Mouse (Mus musculus) hindbrain, embryonic 15.5 days (tissue): ENCODE data around the gene Ly6g6f. TPM values are rescaled to one million over a fixed set of nuclear protein-coding genes. Genes with fewer than 3 reads are reported as not detected.
A peak's percentile ranks its signal among the peaks of the same experiment; 100 is the strongest.

Source experiments
- ATAC-seq: fragments of 200-750 bp; cut with Nextera tagmentation; 2 replicates; pipeline ENCODE4 v1.8.0; 2017; ENCODE audit warnings: low read depth, moderate number of reproducible peaks, moderate TSS enrichment; ENCODE audit not compliant: low FRiP score
- H3K27ac ChIP-seq: fragments of 300-500 bp; sonication (generic); replicated peaks from 2 replicates; pipeline ENCODE4 v1.5.1; 2015; ENCODE audit warnings: mild to moderate bottlenecking, inconsistent platforms
- H3K27me3 ChIP-seq: fragments of 300-500 bp; sonication (generic); 2 replicates; pipeline ENCODE4 v1.6.1; 2015; ENCODE audit warnings: control low read depth, inconsistent platforms
- H3K36me3 ChIP-seq: fragments of 300-500 bp; sonication (generic); 2 replicates; pipeline ENCODE4 v1.6.1; 2015; ENCODE audit warnings: control low read depth, inconsistent platforms
- H3K4me1 ChIP-seq: fragments of 300-500 bp; sonication (generic); replicated peaks from 2 replicates; pipeline ENCODE4 v1.6.1; 2015; ENCODE audit warnings: control low read depth, inconsistent platforms
- H3K4me2 ChIP-seq: fragments of 300-500 bp; sonication (generic); 2 replicates; pipeline ENCODE4 v1.6.1; 2015; ENCODE audit warnings: moderate library complexity, mild to moderate bottlenecking, inconsistent platforms
- H3K4me3 ChIP-seq: fragments of 300-500 bp; sonication (generic); 2 replicates; pipeline ENCODE4 v1.5.1; 2015; ENCODE audit warnings: mild to moderate bottlenecking, inconsistent platforms
- H3K9ac ChIP-seq: fragments of 300-500 bp; sonication (generic); 2 replicates; pipeline ENCODE4 v1.6.1; 2015; ENCODE audit warnings: inconsistent platforms
- H3K9me3 ChIP-seq: fragments of 300-500 bp; sonication (generic); 2 replicates; pipeline ENCODE4 v1.6.1; 2016; ENCODE audit warnings: control low read depth, inconsistent platforms
- WGBS: fragments of 180-500 bp; shearing (Covaris S2); methylation state at CpG from one replicate; pipeline ENCODE4 v1.1.7; 2015; 5-methylcytosine and 5-hydroxymethylcytosine counted together
- polyA plus RNA-seq: library from polyadenylated mRNA; unstranded; fragments of >200 nt; fragmentation: Nextera tagmentation; extraction: Ambion mirVana; gene quantifications from 2 replicates; pipeline ENCODE4 v1.2.1, GENCODE M21; 2015

Gene Ly6g6f
- 0.24 TPM in 1 of 2 replicates, not detected in the other for polyA plus RNA-seq

DNA sequence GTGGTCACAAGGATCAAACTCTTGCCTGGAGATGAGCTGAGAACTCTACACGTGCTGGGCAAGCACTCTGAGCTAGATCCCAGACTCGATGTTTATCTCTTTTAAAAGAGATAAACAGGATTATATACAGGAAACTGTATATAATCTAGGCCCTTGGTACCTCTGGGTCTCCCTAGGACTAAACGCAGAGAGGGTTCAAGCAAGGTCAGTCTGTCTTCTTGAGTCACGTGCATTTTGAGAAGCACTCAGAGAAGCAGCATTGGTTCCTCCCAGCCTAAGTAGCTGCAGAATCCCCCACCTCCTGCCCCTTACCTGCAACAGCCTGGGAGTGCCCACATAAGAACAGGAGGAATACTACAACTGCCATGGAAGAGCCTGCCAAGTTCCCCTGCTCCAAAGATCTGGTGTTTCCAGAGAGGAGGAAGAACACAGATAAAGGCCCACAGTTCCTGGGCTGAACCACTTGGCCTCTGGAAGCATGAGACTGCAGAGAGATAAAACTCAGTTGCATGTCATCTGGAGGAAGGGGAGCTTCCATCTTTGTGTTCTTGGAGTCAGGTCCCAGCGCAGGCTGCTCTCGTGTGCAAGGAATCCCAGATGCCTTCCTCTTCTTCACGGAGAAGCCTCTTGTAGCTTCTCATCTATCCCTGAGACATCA, at the start of gene Ly6g6f:
Ly6g6f (minus strand) TSS at position 403 of the 658 bp plus-strand sequence.
- H3K27me3 ChIP-seq, result no peaks in the 10 kb centered on the region
- 85% methylated on average over 7 of the region's 7 CpGs for WGBS

DNA sequence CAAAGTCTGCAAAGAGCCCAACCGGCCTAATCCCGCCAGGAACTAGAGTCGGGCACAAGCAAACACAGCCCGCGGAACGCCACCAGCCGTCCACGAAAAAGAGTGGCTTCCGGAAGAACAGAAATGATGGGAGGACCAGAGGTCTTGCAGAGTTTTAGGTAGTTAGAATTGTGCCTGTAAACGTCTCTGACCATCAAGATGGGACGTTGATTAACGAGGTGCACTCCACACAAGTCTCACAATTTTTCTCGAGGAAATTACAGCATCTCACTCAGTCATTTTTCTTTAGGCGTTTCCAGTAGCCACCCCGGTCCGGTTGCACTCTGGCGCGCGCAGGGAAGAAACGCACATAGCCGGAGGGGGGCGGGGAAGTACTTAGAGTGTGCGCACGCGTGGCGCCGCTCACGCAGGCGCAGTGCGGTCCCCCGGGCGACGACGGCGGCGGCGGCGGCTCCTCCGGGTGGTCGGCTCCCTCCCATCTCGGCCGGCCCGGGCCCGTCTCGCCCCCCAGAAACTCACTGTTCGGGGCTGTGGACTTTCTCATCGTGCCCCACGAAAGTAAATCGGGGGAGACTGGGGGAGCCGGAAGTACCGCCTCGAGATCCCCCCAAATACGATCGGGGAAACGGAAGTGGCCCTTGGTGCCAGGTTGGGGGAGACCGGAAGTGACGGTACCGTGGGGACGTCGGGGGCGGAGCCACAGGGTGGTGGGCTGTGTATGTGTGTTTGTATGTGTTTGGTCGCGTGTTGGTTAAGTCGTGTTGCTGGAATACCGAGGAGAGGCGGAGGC, 49.6 kb upstream of the Ly6g6f start, which contains the start of gene Bag6:
Bag6 (plus strand) TSS at position 378 of the 790 bp plus-strand sequence.
- Histone ChIP-seq H3K9ac (peak within 1 kb of the TSS; percentile 82), H3K27ac (peak within 1 kb of the TSS; percentile 99), H3K4me3 (peak within 1 kb of the TSS; percentile 88), H3K4me1 (peaks cover 29% of the 10 kb centered on the region), H3K36me3 (peaks cover 16% of the 10 kb centered on the region), H3K9me3 (no peaks in the 10 kb centered on the region), H3K27me3 (no peaks in the 10 kb centered on the region), H3K4me2 (peak within 1 kb of the TSS; percentile 91)
- peak; percentile 96 for ATAC-seq
- WGBS, result under 1% methylated on average over 65 of the region's 66 CpGs

More for the DNA sequence above, at the start of gene Ly6g6f:
- Histone ChIP-seq H3K4me3 (no peak within 1 kb of the TSS), H3K36me3 (no peaks in the 10 kb centered on the region), H3K9me3 (no peaks in the 10 kb centered on the region), H3K4me1 (peaks cover 7% of the 10 kb centered on the region), H3K4me2 (no peak within 1 kb of the TSS), H3K27ac (no peak within 1 kb of the TSS), H3K9ac (no peak within 1 kb of the TSS)
- no peak for ATAC-seq

DNA sequence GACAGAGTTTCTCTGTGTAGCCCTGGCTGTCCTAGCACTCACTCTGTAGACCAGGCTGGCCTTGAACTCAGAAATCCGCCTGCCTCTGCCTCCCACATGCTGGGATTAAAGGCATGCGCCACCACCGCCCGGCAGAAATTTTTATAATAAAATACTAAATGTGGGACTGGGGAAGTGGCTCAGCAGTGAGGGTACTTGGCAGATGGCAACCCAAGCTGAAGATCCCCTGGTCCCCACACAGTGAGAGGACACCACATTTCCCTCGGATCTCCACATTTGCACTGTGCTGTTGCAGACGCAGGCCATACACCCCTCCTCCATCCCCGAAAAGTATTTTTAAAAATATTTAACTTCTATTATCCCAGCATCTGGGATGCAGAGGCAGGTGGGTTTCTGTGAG, 48.1 kb upstream of the Ly6g6f start:
- no peak overlapping the region for H3K4me2 ChIP-seq
- no peaks in the 10 kb centered on the region for H3K9me3 ChIP-seq
- no peak overlapping the region for H3K9ac ChIP-seq
- 90% methylated on average over 7 of the region's 7 CpGs for WGBS
- peaks cover 6% of the 10 kb centered on the region; the same call in 1 of the 2 replicates for H3K36me3 ChIP-seq
- no peaks in the 10 kb centered on the region for H3K27me3 ChIP-seq
- H3K4me3 ChIP-seq, result no peak overlapping the region
- no peak for ATAC-seq
- H3K4me1 ChIP-seq, result peaks cover 29% of the 10 kb centered on the region
- H3K27ac ChIP-seq, result no peak overlapping the region

DNA sequence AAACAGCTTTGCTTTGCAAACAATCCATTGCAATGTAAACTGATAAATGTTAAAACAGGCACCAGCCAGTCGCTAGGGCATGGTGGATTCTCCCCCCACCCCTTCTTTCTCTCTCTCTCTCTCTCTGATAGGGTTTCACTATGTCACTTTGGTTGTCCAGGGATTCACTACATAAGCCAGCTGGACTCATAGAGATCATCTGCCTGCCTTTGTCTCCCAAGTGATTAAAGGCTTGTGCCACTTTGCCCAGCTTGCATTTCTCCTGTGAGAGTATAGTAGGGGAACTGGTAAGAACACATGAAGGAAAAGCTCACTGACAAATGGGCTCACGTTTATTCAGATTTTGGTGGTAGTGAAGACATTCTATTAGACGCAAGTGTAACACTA, 46.8 kb upstream of the Ly6g6f start:
- no peak overlapping the region for H3K4me2 ChIP-seq
- no peak overlapping the region for H3K27ac ChIP-seq
- H3K4me3 ChIP-seq, result no peak overlapping the region
- WGBS, result 82% methylated on average over 3 of the region's 3 CpGs
- peaks cover 25% of the 10 kb centered on the region for H3K4me1 ChIP-seq
- no peaks in the 10 kb centered on the region for H3K27me3 ChIP-seq
- ATAC-seq, result no peak
- no peak overlapping the region for H3K9ac ChIP-seq
- no peaks in the 10 kb centered on the region for H3K9me3 ChIP-seq
- 0 out of 2 replicates have a peak, but pooled peaks cover 5% of the 10 kb centered on the region for H3K36me3 ChIP-seq

DNA sequence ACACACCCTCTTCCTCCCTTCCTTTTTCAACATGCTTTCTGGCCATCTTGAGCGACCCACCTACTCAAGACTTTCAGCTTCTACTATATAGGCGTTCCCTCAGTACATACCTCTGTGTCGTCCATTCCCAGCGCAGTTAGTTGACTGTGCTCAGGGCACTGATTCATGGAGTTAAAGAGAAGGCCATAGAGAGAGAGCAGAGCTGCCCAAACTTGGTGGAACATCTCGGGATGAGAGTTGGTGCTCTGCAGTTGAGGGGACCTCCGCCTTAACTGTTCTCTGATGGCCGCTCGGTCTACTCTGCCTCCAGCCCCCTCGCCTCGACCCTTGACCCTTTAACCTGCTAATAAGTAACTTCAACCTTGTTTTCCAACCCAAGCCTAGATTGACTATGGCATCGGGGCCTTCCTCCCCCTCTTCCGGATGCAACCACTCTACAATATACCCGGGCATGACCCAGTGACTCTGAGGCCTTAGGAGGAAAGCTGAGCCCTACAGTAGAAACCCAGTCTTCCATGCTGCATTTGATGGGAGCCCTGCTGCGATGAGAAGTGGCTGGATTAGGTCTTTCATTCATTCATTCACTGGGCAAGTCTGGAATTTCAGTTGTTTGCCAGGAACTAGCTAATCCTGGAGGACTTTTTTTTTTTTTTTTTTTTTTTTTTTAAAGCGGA, 46.2 kb upstream of the Ly6g6f start, which contains the start of gene Apom:
Apom (minus strand) TSS at position 551 of the 674 bp plus-strand sequence.
- Histone ChIP-seq H3K4me2 (no peak within 1 kb of the TSS), H3K9me3 (no peaks in the 10 kb centered on the region), H3K36me3 (0 out of 2 replicates have a peak, but pooled peaks cover 5% of the 10 kb centered on the region), H3K27ac (no peak within 1 kb of the TSS), H3K4me3 (no peak within 1 kb of the TSS), H3K27me3 (no peaks in the 10 kb centered on the region), H3K4me1 (peaks cover 25% of the 10 kb centered on the region), H3K9ac (no peak within 1 kb of the TSS)
- WGBS, result 82% methylated on average over 15 of the region's 15 CpGs
- ATAC-seq, result no peak

DNA sequence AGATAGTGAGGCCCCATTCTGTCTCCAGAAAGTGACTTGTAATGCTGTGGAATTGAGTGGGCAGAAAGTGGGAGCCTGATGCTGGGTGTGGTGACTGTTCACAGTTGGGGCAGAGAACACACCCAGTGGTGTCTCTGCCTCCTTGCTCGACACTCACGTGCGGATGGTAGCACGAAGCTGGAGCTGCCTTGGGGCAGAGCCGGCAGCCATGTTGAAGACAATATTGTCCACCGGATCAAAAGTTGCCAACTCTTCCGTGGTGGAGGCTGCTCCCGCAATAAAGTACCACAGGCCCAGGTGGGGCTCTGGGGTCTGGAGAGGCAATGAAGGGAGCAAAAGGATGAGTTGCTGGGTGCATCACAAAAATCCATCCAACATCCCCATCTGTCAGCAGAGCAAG, 45.6 kb upstream of the Ly6g6f start:
- Histone ChIP-seq H3K9ac (no peak overlapping the region), H3K4me1 (peaks cover 24% of the 10 kb centered on the region), H3K36me3 (0 out of 2 replicates have a peak, but pooled peaks cover 5% of the 10 kb centered on the region), H3K27me3 (no peaks in the 10 kb centered on the region), H3K4me3 (no peak overlapping the region), H3K9me3 (no peaks in the 10 kb centered on the region), H3K27ac (no peak overlapping the region), H3K4me2 (no peak overlapping the region)
- ATAC-seq, result no peak
- 90% methylated on average over 8 of the region's 8 CpGs for WGBS

DNA sequence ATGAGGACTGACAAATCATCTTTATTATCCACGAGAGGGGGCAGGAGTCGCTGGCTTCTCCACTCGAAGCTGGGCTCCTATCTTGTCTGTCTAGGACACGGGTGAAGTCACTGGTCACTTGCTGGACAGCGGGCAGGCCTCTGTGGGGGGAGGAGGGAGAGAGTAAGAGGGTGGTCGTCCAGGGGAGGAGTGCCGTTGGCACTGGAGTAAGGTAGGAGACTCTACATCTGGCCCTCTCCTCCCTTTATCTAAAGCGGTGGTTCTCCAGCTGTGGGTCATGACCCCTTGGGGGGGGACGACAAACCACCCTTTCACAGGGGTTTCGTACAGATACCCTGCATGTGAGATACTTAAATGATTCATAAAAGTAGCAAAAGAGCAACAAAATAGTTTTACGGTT, 43.6 kb upstream of the Ly6g6f start:
- no peak overlapping the region for H3K27ac ChIP-seq
- no peak overlapping the region for H3K9ac ChIP-seq
- no peak for ATAC-seq
- WGBS, result 64% methylated on average over 11 of the region's 11 CpGs
- no peak overlapping the region for H3K4me3 ChIP-seq
- no peak overlapping the region for H3K4me2 ChIP-seq
- H3K27me3 ChIP-seq, result no peaks in the 10 kb centered on the region
- peaks cover 10% of the 10 kb centered on the region for H3K36me3 ChIP-seq
- no peaks in the 10 kb centered on the region for H3K9me3 ChIP-seq
- H3K4me1 ChIP-seq, result peaks cover 34% of the 10 kb centered on the region

DNA sequence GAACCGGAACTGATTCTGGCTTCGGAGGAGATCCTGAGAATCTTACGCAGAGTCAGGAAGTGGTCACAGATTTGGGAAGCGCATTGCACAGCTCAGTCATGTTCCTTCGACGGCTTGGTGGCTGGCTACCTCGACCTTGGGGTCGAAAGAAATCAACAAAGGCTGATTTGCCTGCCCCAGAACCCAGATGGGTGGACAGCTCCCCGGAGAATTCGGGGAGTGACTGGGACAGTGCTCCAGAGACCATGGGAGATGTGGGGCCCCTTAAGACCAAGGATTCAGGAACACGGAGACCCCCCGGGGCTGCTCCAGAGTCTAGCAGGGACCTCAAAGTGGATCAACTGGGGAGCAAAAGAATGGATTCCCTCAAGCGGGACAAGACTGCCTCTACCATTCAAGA, 41.6 kb upstream of the Ly6g6f start:
- H3K4me2 ChIP-seq, result peak overlapping the region; percentile 67
- no peaks in the 10 kb centered on the region for H3K9me3 ChIP-seq
- H3K9ac ChIP-seq, result peak overlapping the region; percentile 60
- H3K4me1 ChIP-seq, result peaks cover 43% of the 10 kb centered on the region
- H3K27ac ChIP-seq, result peak overlapping the region; percentile 72
- H3K27me3 ChIP-seq, result no peaks in the 10 kb centered on the region
- ATAC-seq, result no peak
- H3K4me3 ChIP-seq, result peak overlapping the region; percentile 54
- peaks cover 15% of the 10 kb centered on the region for H3K36me3 ChIP-seq
- 74% methylated on average over 13 of the region's 13 CpGs for WGBS

DNA sequence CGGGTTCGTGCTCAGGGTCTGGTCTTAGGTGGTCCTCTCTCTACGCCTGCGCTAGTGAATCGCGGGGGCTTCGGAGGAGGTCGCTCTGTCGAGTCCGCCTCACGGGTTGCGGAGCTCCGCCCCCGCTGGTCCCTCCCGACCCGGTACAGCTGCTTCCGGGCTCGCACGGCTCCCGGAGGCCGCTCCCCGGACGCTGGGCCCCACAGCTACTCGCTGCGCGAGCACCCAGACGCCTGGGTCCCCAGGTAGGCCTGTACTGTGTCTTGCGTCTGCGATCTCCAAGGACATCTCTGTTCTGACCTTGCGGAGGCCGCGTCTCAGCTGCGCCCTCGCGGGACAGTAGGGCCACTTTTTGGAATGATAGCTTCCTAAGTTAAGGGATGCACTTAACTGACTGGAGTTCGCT, 40.8 kb upstream of the Ly6g6f start, which contains the start of gene D17H6S53E:
D17H6S53E (plus strand) TSS at position 168 of the 406 bp plus-strand sequence.
- Histone ChIP-seq H3K4me3 (peak within 1 kb of the TSS; percentile 54), H3K36me3 (peaks cover 15% of the 10 kb centered on the region), H3K4me2 (peak within 1 kb of the TSS; percentile 67), H3K27me3 (no peaks in the 10 kb centered on the region), H3K27ac (peak within 1 kb of the TSS; percentile 72), H3K4me1 (peaks cover 44% of the 10 kb centered on the region), H3K9me3 (no peaks in the 10 kb centered on the region), H3K9ac (peak within 1 kb of the TSS; percentile 60)
- peak; percentile 49 for ATAC-seq
- under 1% methylated on average over 36 of the region's 36 CpGs for WGBS

DNA sequence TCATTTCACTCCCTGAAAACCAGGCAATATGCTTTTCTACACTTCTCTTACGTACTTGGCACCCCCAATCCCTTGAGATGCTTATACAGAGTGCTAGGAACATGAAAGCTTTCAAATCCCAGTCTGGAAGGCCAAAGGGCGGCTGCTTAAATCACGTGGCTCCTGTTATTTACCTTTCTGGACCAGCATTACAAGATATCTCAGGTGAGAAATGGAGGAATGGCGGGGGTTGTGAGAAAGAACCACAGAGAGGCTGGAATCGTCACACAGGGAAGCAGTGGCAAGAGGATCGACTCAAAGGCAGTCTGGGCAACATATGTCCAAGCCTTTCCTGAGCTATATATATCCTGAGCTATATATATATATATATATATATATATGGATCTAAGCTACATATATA, 40.2 kb upstream of the Ly6g6f start:
- Histone ChIP-seq H3K36me3 (peaks cover 15% of the 10 kb centered on the region), H3K4me3 (peak overlapping the region; percentile 54), H3K9ac (peak overlapping the region; percentile 60), H3K4me1 (peaks cover 46% of the 10 kb centered on the region), H3K4me2 (peak overlapping the region; percentile 67), H3K27ac (no peak overlapping the region), H3K9me3 (no peaks in the 10 kb centered on the region), H3K27me3 (no peaks in the 10 kb centered on the region)
- 40% methylated on average over 6 of the region's 6 CpGs for WGBS
- no peak for ATAC-seq

DNA sequence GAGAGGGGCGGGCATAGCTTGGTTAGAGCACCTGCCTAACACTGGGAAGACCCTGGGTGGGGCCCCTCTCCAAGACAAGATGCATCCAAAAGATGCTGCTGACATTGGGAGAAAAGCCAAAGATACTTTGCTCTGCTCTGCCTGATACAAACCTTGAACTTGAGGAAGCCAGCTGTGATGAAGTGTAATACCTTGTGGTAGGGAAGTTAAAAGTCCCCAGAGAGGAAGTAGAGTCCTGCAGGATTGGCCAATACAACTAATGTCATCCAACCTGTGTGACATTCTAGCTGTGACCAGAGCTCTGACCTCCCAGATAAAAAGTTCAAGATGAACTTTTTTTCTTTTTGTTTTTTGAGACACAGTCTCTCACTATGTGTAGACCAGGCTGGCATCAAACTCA, 39.7 kb upstream of the Ly6g6f start:
- no peaks in the 10 kb centered on the region for H3K9me3 ChIP-seq
- WGBS, result 86% methylated on average over 1 of the region's 1 CpGs
- peak overlapping the region; percentile 67; the same call in 1 of the 2 replicates for H3K4me2 ChIP-seq
- peaks cover 15% of the 10 kb centered on the region for H3K36me3 ChIP-seq
- ATAC-seq, result no peak
- no peak overlapping the region for H3K27ac ChIP-seq
- no peaks in the 10 kb centered on the region for H3K27me3 ChIP-seq
- H3K9ac ChIP-seq, result no peak overlapping the region
- H3K4me3 ChIP-seq, result no peak overlapping the region; the same call in 1 of the 2 replicates
- peaks cover 51% of the 10 kb centered on the region for H3K4me1 ChIP-seq
